Mouse (Mus musculus): ENCODE measurements at regions not wholly inside any gene's neighbourhood (a gene's known extent, or its start where the extent isn't known, plus 50 kb on each side); places are given as distances from the start of the nearest gene placed in this dataset.

GRCm38 (mm10) chr3:60412206-60412605 is 60.4 kb upstream of the Mbnl1 start:
- no peak for DNase-seq (ENCODE audit: low spot score)

GRCm38 (mm10) chr3:60413749-60414148 is 58.9 kb upstream of the Mbnl1 start:
- no peak for DNase-seq (ENCODE audit: low spot score)

- DNase-seq (ENCODE audit: low spot score) = no peak
Observed at GRCm38 (mm10) chr3:60417001-60417400, 55.6 kb upstream of the Mbnl1 start.

- no peak for DNase-seq (ENCODE audit: low spot score)
Observed at GRCm38 (mm10) chr3:60418652-60419051, 54.0 kb upstream of the Mbnl1 start.

GRCm38 (mm10) chr3:60419216-60419615 is 53.4 kb upstream of the Mbnl1 start:
- no peak for DNase-seq (ENCODE audit: low spot score)
